Comparison of ENCODE assay signal across 12 mouse cellular contexts in genomic region chr9:56880790-56881189, GRCm38 (mm10). TPM values are rescaled to one million over a fixed set of nuclear protein-coding genes. Genes with fewer than 3 reads are reported as not detected.
DNase-seq lines count a peak whose midpoint lies in the region; ATAC-seq and TF ChIP-seq lines count a peak whose summit lies in the region.
"Had no signal": no experiment of that assay in that cellular context is flagged by ENCODE, and none has a peak within 500 bp of the region (broad histone marks: within the 10 kb centered on the region; RNA-seq: fewer than 3 reads in every experiment).

No protein-coding gene starts in this region.

- H3K27ac ChIP-seq in lung, embryonic 14.5 days (ENCODE audit: low read depth), result peak overlapping the region; percentile 71
- no peak overlapping the region for H3K27ac ChIP-seq in lung, postnatal 0 days (ENCODE audit: low read length)
- peak overlapping the region; percentile 72 for H3K27ac ChIP-seq in embryonic facial prominence, embryonic 15.5 days (replicated peaks)
- peak overlapping the region; percentile 87 for H3K27ac ChIP-seq in limb, embryonic 14.5 days (replicated peaks; ENCODE audit: low read depth, low read length)
- H3K27ac ChIP-seq: kidney, postnatal 0 days had no signal

- no peak for ATAC-seq in lung, embryonic 14.5 days (ENCODE audit: insufficient read depth)
- no peak for ATAC-seq in lung, postnatal 0 days
- ATAC-seq in embryonic facial prominence, embryonic 15.5 days (ENCODE audit: insufficient number of reproducible peaks, low FRiP score, low TSS enrichment, low read depth), result no peak
- ATAC-seq in limb, embryonic 14.5 days (ENCODE audit: low FRiP score, low read depth), result peak; percentile 54

- TF ChIP-seq EP300 in lung, postnatal 0 days (IDR thresholded peaks at IDR 0.05), result no peak

- H3K4me3 ChIP-seq in lung, embryonic 14.5 days (ENCODE audit: low read depth, low read length), result no peak overlapping the region
- no peak overlapping the region for H3K4me3 ChIP-seq in lung, postnatal 0 days (ENCODE audit: low read depth, low read length)
- H3K4me3 ChIP-seq in embryonic facial prominence, embryonic 15.5 days (replicated peaks), result no peak overlapping the region
- no peak overlapping the region for H3K4me3 ChIP-seq in limb, embryonic 14.5 days (replicated peaks; ENCODE audit: low read length)

- intact Hi-C loops in heart, postnatal 10 days (cut with DNase I), result no loop called here

- H3K9me3 ChIP-seq in lung, embryonic 14.5 days (ENCODE audit: low read depth, low read length), result no peaks in the 10 kb centered on the region
- no peaks in the 10 kb centered on the region for H3K9me3 ChIP-seq in lung, postnatal 0 days (ENCODE audit: low read length)
- H3K9me3 ChIP-seq in embryonic facial prominence, embryonic 15.5 days (replicated peaks), result no peaks in the 10 kb centered on the region
- H3K9me3 ChIP-seq in limb, embryonic 14.5 days (ENCODE audit: control insufficient read depth, low read length), result no peaks in the 10 kb centered on the region

- no peak for TF ChIP-seq CTCF in lung, embryonic 14.5 days (IDR thresholded peaks at IDR 0.05; ENCODE audit: low read depth)
- no peak for TF ChIP-seq CTCF in lung, postnatal 0 days (IDR thresholded peaks at IDR 0.05)

- H3K9ac ChIP-seq in lung, embryonic 14.5 days, result peak overlapping the region; percentile 13; the same call in 1 of the 2 replicates
- no peak overlapping the region for H3K9ac ChIP-seq in lung, postnatal 0 days (replicated peaks; ENCODE audit: low read depth)
- no peak overlapping the region for H3K9ac ChIP-seq in embryonic facial prominence, embryonic 15.5 days
- 0 out of 2 replicates have a peak overlapping the region, but pooled peaks have one; percentile 28 for H3K9ac ChIP-seq in limb, embryonic 14.5 days (ENCODE audit: low read depth, low read length, severe bottlenecking)

- WGBS in lung, embryonic 14.5 days, result 33% methylated on average over 9 of the region's 9 CpGs
- WGBS in lung, postnatal 0 days, result 30% methylated on average over 9 of the region's 9 CpGs
- WGBS in embryonic facial prominence, embryonic 15.5 days, result 36% methylated on average over 9 of the region's 9 CpGs
- WGBS in limb, embryonic 14.5 days, result 38% methylated on average over 9 of the region's 9 CpGs

- H3K4me2 ChIP-seq in lung, embryonic 14.5 days, result no peak overlapping the region
- H3K4me2 ChIP-seq in lung, postnatal 0 days (replicated peaks; ENCODE audit: low read depth, low read length), result no peak overlapping the region
- H3K4me2 ChIP-seq in embryonic facial prominence, embryonic 15.5 days (replicated peaks), result no peak overlapping the region
- peak overlapping the region; percentile 9; the same call in 1 of the 2 replicates for H3K4me2 ChIP-seq in limb, embryonic 14.5 days (replicated peaks; ENCODE audit: low read depth, low read length, severe bottlenecking)

- H3K36me3 ChIP-seq in lung, embryonic 14.5 days (ENCODE audit: insufficient read depth), result peaks cover 3% of the 10 kb centered on the region; the same call in 1 of the 2 replicates
- H3K36me3 ChIP-seq in lung, postnatal 0 days (ENCODE audit: insufficient read depth, low read length), result no peaks in the 10 kb centered on the region
- H3K36me3 ChIP-seq in embryonic facial prominence, embryonic 15.5 days, result peaks cover 7% of the 10 kb centered on the region; the same call in 1 of the 2 replicates
- H3K36me3 ChIP-seq in limb, embryonic 14.5 days (ENCODE audit: control insufficient read depth, insufficient read depth, low read length), result peaks cover 31% of the 10 kb centered on the region

- peaks cover 20% of the 10 kb centered on the region; the same call in 1 of the 2 replicates for H3K4me1 ChIP-seq in lung, embryonic 14.5 days (ENCODE audit: insufficient read depth)
- H3K4me1 ChIP-seq in lung, postnatal 0 days (ENCODE audit: insufficient read depth, low read depth, low read length), result 0 out of 2 replicates have a peak, but pooled peaks cover 3% of the 10 kb centered on the region
- H3K4me1 ChIP-seq in embryonic facial prominence, embryonic 15.5 days, result peaks cover 60% of the 10 kb centered on the region
- peaks cover 43% of the 10 kb centered on the region for H3K4me1 ChIP-seq in limb, embryonic 14.5 days (ENCODE audit: control insufficient read depth, insufficient read depth, low read length)

- H3K27me3 ChIP-seq in lung, embryonic 14.5 days (ENCODE audit: insufficient read depth, low read length), result no peaks in the 10 kb centered on the region
- H3K27me3 ChIP-seq in lung, postnatal 0 days (replicated peaks; ENCODE audit: insufficient read depth, low read length), result no peaks in the 10 kb centered on the region
- no peaks in the 10 kb centered on the region for H3K27me3 ChIP-seq in embryonic facial prominence, embryonic 15.5 days
- no peaks in the 10 kb centered on the region for H3K27me3 ChIP-seq in limb, embryonic 14.5 days (ENCODE audit: control insufficient read depth, insufficient read depth, low read length)

- no peak for TF ChIP-seq POLR2A in limb, embryonic 14.5 days (IDR thresholded peaks at IDR 0.05; ENCODE audit: borderline replicate concordance, extremely low read depth, insufficient read depth, insufficient read length)

- peak; percentile 91 for DNase-seq in heart, adult 11 months
- DNase-seq in heart, postnatal 10 days, result no peak
- peak; percentile 31 for DNase-seq in lung, embryonic 14.5 days
- no peak for DNase-seq in lung, postnatal 0 days (ENCODE audit: low spot score)
- DNase-seq in limb, embryonic 14.5 days (ENCODE audit: low spot score), result peak; percentile 40
- DNase-seq in left cerebral cortex, adult 8-10 months (ENCODE audit: low spot score in 2 of 2), result no peak
- DNase-seq in spleen, adult 18-20 months, result no peak
- DNase-seq: lung, postnatal 4 days had no signal

RNA-seq across cellular contexts. Expression of gene Cspg4, which starts 16.0 kb away (rescaled TPM):
- total RNA-seq in heart, postnatal 10 days (2021), result 10 to 100 TPM; 42.6 to 43.4 TPM
- 12.3 and 13.9 TPM in 2 replicates for polyA plus RNA-seq in lung, embryonic 14.5 days (2014; fragmentation: Nextera tagmentation; extraction: Ambion mirVana)
- 9.1 and 10.4 TPM in 2 replicates for polyA plus RNA-seq in lung, postnatal 0 days (2015; fragmentation: Nextera tagmentation; extraction: Ambion mirVana)
- 31.2 and 34.1 TPM in 2 replicates for polyA plus RNA-seq in embryonic facial prominence, embryonic 15.5 days (2015; fragmentation: Nextera tagmentation; extraction: Ambion mirVana)
- polyA plus RNA-seq in limb, embryonic 14.5 days (2012; rRNA removed), result 59.9 and 80.6 TPM in 2 replicates
- 47.1 and 49.2 TPM in 2 replicates for polyA plus RNA-seq in limb, embryonic 14.5 days (2014; fragmentation: Nextera tagmentation; extraction: Ambion mirVana)
- 10 to 100 TPM; 14.2 to 17.9 (median 15.9) TPM for total RNA-seq in left cerebral cortex, adult 8-10 months (2022)
- polyA plus RNA-seq: CD4-positive, CD25-positive, alpha-beta regulatory T cell, adult 4 months had no signal

RNA-seq across cellular contexts. Expression of gene Odf3l1, which starts 16.3 kb away (rescaled TPM):
- total RNA-seq in heart, postnatal 10 days (2021), result under 1 TPM in 1 of 2 experiments, not detected in 1; 0.32 TPM
- 0.23 and 1.1 TPM in 2 replicates for polyA plus RNA-seq in lung, embryonic 14.5 days (2014; fragmentation: Nextera tagmentation; extraction: Ambion mirVana)
- polyA plus RNA-seq in lung, postnatal 0 days (2015; fragmentation: Nextera tagmentation; extraction: Ambion mirVana), result 0.30 TPM in 1 of 2 replicates, not detected in the other
- 0.88 and 1.1 TPM in 2 replicates for polyA plus RNA-seq in embryonic facial prominence, embryonic 15.5 days (2015; fragmentation: Nextera tagmentation; extraction: Ambion mirVana)
- polyA plus RNA-seq in limb, embryonic 14.5 days (2012; rRNA removed), result 2.6 and 2.9 TPM in 2 replicates
- 1.7 and 1.8 TPM in 2 replicates for polyA plus RNA-seq in limb, embryonic 14.5 days (2014; fragmentation: Nextera tagmentation; extraction: Ambion mirVana)
- total RNA-seq in left cerebral cortex, adult 8-10 months (2022), result under 1 TPM in 2 of 4 experiments, not detected in 2; 0.30 to 0.37 TPM
- total RNA-seq: left cerebral cortex, postnatal 25 days had no signal
- polyA plus RNA-seq: CD4-positive, CD25-positive, alpha-beta regulatory T cell, adult 4 months had no signal

RNA-seq across cellular contexts. Expression of gene Snx33, which starts 47.4 kb away (rescaled TPM):
- 10 to 100 TPM; 11.5 to 13.1 TPM for total RNA-seq in heart, postnatal 10 days (2021)
- polyA plus RNA-seq in lung, embryonic 14.5 days (2014; fragmentation: Nextera tagmentation; extraction: Ambion mirVana), result 7.8 and 9.5 TPM in 2 replicates
- polyA plus RNA-seq in lung, postnatal 0 days (2015; fragmentation: Nextera tagmentation; extraction: Ambion mirVana), result 8.7 and 8.9 TPM in 2 replicates
- polyA plus RNA-seq in embryonic facial prominence, embryonic 15.5 days (2015; fragmentation: Nextera tagmentation; extraction: Ambion mirVana), result 10.3 and 12.2 TPM in 2 replicates
- 11.4 and 12.8 TPM in 2 replicates for polyA plus RNA-seq in limb, embryonic 14.5 days (2012; rRNA removed)
- 8.1 and 11.2 TPM in 2 replicates for polyA plus RNA-seq in limb, embryonic 14.5 days (2014; fragmentation: Nextera tagmentation; extraction: Ambion mirVana)
- total RNA-seq in left cerebral cortex, adult 8-10 months (2022), result 10 to 100 TPM in 1 of 4 experiments, 1 to 10 TPM in 3; 7.9 to 10.5 (median 8.9) TPM

RNA-seq across cellular contexts. Expression of gene Imp3, which starts 56.5 kb away (rescaled TPM):
- 10 to 100 TPM; 45.5 to 48.7 TPM for total RNA-seq in heart, postnatal 10 days (2021)
- 69.6 and 75.1 TPM in 2 replicates for polyA plus RNA-seq in lung, embryonic 14.5 days (2014; fragmentation: Nextera tagmentation; extraction: Ambion mirVana)
- 84.7 and 87.7 TPM in 2 replicates for polyA plus RNA-seq in lung, postnatal 0 days (2015; fragmentation: Nextera tagmentation; extraction: Ambion mirVana)
- polyA plus RNA-seq in embryonic facial prominence, embryonic 15.5 days (2015; fragmentation: Nextera tagmentation; extraction: Ambion mirVana), result 89.4 and 95.0 TPM in 2 replicates
- 165 and 193 TPM in 2 replicates for polyA plus RNA-seq in limb, embryonic 14.5 days (2012; rRNA removed)
- polyA plus RNA-seq in limb, embryonic 14.5 days (2014; fragmentation: Nextera tagmentation; extraction: Ambion mirVana), result 88.8 and 95.2 TPM in 2 replicates
- 10 to 100 TPM; 50.3 to 56.8 (median 51.5) TPM for total RNA-seq in left cerebral cortex, adult 8-10 months (2022)

Comparison
In these comparisons a context has a peak if more than half of its experiments do, and no peak if none do; other contexts are left out.
1. DNase-seq: peak in heart, adult 11 months (single experiment), lung, embryonic 14.5 days (single experiment) and limb, embryonic 14.5 days (single experiment); none in heart, postnatal 10 days (0 of 2), lung, postnatal 0 days (single experiment), left cerebral cortex, adult 8-10 months (0 of 2) and spleen, adult 18-20 months (0 of 2).
2. H3K9ac ChIP-seq: peak in lung, embryonic 14.5 days (single experiment) and limb, embryonic 14.5 days (single experiment); none in lung, postnatal 0 days (single experiment) and embryonic facial prominence, embryonic 15.5 days (single experiment).